Mouse (Mus musculus) forebrain, embryonic 14.5 days (tissue): ENCODE results near the gene Sgpp2. TPM values are rescaled to one million over a fixed set of nuclear protein-coding genes. Genes with fewer than 3 reads are reported as not detected.

ENCODE experiments used
- ATAC-seq: fragments of 200-750 bp; cut with Nextera tagmentation; 2 replicates; pipeline ENCODE4 v1.8.0; 2017; ENCODE audit warnings: mild to moderate bottlenecking, moderate library complexity
- DNase-seq: peaks from one replicate; pipeline ENCODE4 v3.0.0-alpha.2; 2015; ENCODE audit warnings: low spot score
- H3K27ac ChIP-seq: fragments of 300-500 bp; sonication (generic); 2 replicates; pipeline ENCODE4 v1.5.1; 2014; ENCODE audit warnings: low read depth, mild to moderate bottlenecking, control low read depth, low read length, moderate library complexity
- H3K27me3 ChIP-seq: fragments of 300-500 bp; sonication (generic); replicated peaks from 2 replicates; pipeline ENCODE4 v1.6.1; 2014; ENCODE audit warnings: low read length, control low read depth, mixed read lengths; ENCODE audit not compliant: control insufficient read depth, insufficient read depth
- H3K36me3 ChIP-seq: fragments of 300-500 bp; sonication (generic); 2 replicates; pipeline ENCODE4 v1.6.1; 2014; ENCODE audit warnings: low read length, control low read depth; ENCODE audit not compliant: control insufficient read depth, insufficient read depth
- H3K4me1 ChIP-seq: fragments of 300-500 bp; sonication (generic); 2 replicates; pipeline ENCODE4 v1.6.1; 2014; ENCODE audit warnings: antibody characterized with exemption, low read length, control low read depth; ENCODE audit not compliant: control insufficient read depth, insufficient read depth
- H3K4me2 ChIP-seq: fragments of 300-500 bp; sonication (generic); 2 replicates; pipeline ENCODE4 v1.6.1; 2014; ENCODE audit warnings: mild to moderate bottlenecking, control low read depth, low read length
- H3K4me3 ChIP-seq: fragments of 300-500 bp; sonication (generic); 2 replicates; pipeline ENCODE4 v1.5.1; 2014; ENCODE audit warnings: low read depth, low read length, control low read depth
- H3K9ac ChIP-seq: fragments of 300-500 bp; sonication (generic); 2 replicates; pipeline ENCODE4 v1.6.1; 2014; ENCODE audit warnings: mild to moderate bottlenecking, low read length, control low read depth, moderate library complexity
- H3K9me3 ChIP-seq: fragments of 300-500 bp; sonication (generic); replicated peaks from 2 replicates; pipeline ENCODE4 v1.6.1; 2016; ENCODE audit warnings: low read length, control low read depth, mixed read lengths; ENCODE audit not compliant: control insufficient read depth
- WGBS: fragments of 180-500 bp; shearing (Covaris S2); extraction: QIAGEN DNeasy Blood & Tissue Kit; methylation state at CpG from one replicate; pipeline ENCODE4 v1.1.7; 2014; 5-methylcytosine and 5-hydroxymethylcytosine counted together
- polyA plus RNA-seq: library from polyadenylated mRNA; unstranded; fragments of >200 nt; fragmentation: Nextera tagmentation; extraction: Ambion mirVana; gene quantifications from 2 replicates; pipeline ENCODE4 v1.2.1, GENCODE M21; 2014

Sgpp2 gene
- polyA plus RNA-seq, 1 experiment from 2014 or later = 0.10 TPM

- no peak overlapping the region for H3K27ac ChIP-seq
- no peaks in the 10 kb centered on the region for H3K9me3 ChIP-seq
- no peaks in the 10 kb centered on the region for H3K27me3 ChIP-seq
- H3K4me2 ChIP-seq = no peak overlapping the region
- no peaks in the 10 kb centered on the region for H3K36me3 ChIP-seq
- ATAC-seq = no peak
- no peak overlapping the region for H3K4me3 ChIP-seq
- no peak overlapping the region for H3K9ac ChIP-seq
- 67% methylated on average over 1 of the region's 1 CpGs for WGBS
- DNase-seq = no peak
- no peaks in the 10 kb centered on the region for H3K4me1 ChIP-seq
Measured at GRCm38 (mm10) chr1:78353254-78353653, 43.1 kb downstream of the Sgpp2 start.

GRCm38 (mm10) chr1:78355123-78355522, 45.0 kb downstream of the Sgpp2 start:
- Histone ChIP-seq H3K4me3 (no peak overlapping the region), H3K27ac (no peak overlapping the region), H3K9me3 (no peaks in the 10 kb centered on the region), H3K9ac (no peak overlapping the region), H3K36me3 (no peaks in the 10 kb centered on the region), H3K27me3 (no peaks in the 10 kb centered on the region), H3K4me1 (no peaks in the 10 kb centered on the region), H3K4me2 (no peak overlapping the region)
- ATAC-seq = no peak
- DNase-seq = no peak
- WGBS = 54% methylated on average over 4 of the region's 4 CpGs

- ATAC-seq (no peak), DNase-seq (no peak)
- no peak overlapping the region for H3K27ac ChIP-seq
- H3K4me3 ChIP-seq = no peak overlapping the region
- no peaks in the 10 kb centered on the region for H3K27me3 ChIP-seq
- no peak overlapping the region for H3K9ac ChIP-seq
- 90% methylated on average over 4 of the region's 4 CpGs for WGBS
- no peaks in the 10 kb centered on the region for H3K9me3 ChIP-seq
- H3K36me3 ChIP-seq = no peaks in the 10 kb centered on the region
- no peaks in the 10 kb centered on the region for H3K4me1 ChIP-seq
- no peak overlapping the region for H3K4me2 ChIP-seq
Measured at GRCm38 (mm10) chr1:78357415-78357814, 47.3 kb downstream of the Sgpp2 start.

- no peak for ATAC-seq
- DNase-seq = no peak
- Histone ChIP-seq H3K27ac (no peak overlapping the region), H3K4me3 (no peak overlapping the region), H3K4me1 (no peaks in the 10 kb centered on the region), H3K4me2 (no peak overlapping the region), H3K9me3 (no peaks in the 10 kb centered on the region), H3K9ac (no peak overlapping the region), H3K27me3 (no peaks in the 10 kb centered on the region), H3K36me3 (no peaks in the 10 kb centered on the region)
- 85% methylated on average over 1 of the region's 1 CpGs for WGBS
Measured at GRCm38 (mm10) chr1:78357868-78358267, 47.7 kb downstream of the Sgpp2 start.

GRCm38 (mm10) chr1:78363965-78364889, 54.1 kb downstream of the Sgpp2 start:
- WGBS = 7% methylated on average over 13 of the region's 13 CpGs
- H3K9ac ChIP-seq = no peak overlapping the region
- no peak overlapping the region for H3K4me3 ChIP-seq
- DNase-seq (peak; percentile 67), ATAC-seq (peak; percentile 50; the same call in 1 of the 2 replicates)
- no peaks in the 10 kb centered on the region for H3K36me3 ChIP-seq
- peaks cover 8% of the 10 kb centered on the region for H3K4me1 ChIP-seq
- H3K27ac ChIP-seq = no peak overlapping the region
- H3K9me3 ChIP-seq = no peaks in the 10 kb centered on the region
- H3K27me3 ChIP-seq = 0 out of 2 replicates have a peak, but pooled peaks cover 2% of the 10 kb centered on the region
- no peak overlapping the region for H3K4me2 ChIP-seq

- Histone ChIP-seq H3K4me3 (no peak overlapping the region), H3K4me1 (peaks cover 10% of the 10 kb centered on the region), H3K27me3 (0 out of 2 replicates have a peak, but pooled peaks cover 2% of the 10 kb centered on the region), H3K36me3 (no peaks in the 10 kb centered on the region), H3K9ac (no peak overlapping the region), H3K4me2 (no peak overlapping the region), H3K9me3 (no peaks in the 10 kb centered on the region), H3K27ac (no peak overlapping the region)
- no peak for ATAC-seq
- DNase-seq = no peak
- WGBS = 55% methylated on average over 5 of the region's 5 CpGs
Measured at GRCm38 (mm10) chr1:78367806-78368205, 57.7 kb downstream of the Sgpp2 start.

GRCm38 (mm10) chr1:78370121-78370520, 60.0 kb downstream of the Sgpp2 start:
- Histone ChIP-seq H3K4me3 (no peak overlapping the region), H3K27ac (no peak overlapping the region), H3K4me1 (peaks cover 7% of the 10 kb centered on the region), H3K9ac (no peak overlapping the region), H3K4me2 (no peak overlapping the region), H3K36me3 (no peaks in the 10 kb centered on the region), H3K27me3 (0 out of 2 replicates have a peak, but pooled peaks cover under 1% of the 10 kb centered on the region), H3K9me3 (no peaks in the 10 kb centered on the region)
- WGBS = 68% methylated on average over 6 of the region's 6 CpGs
- no peak for DNase-seq
- no peak for ATAC-seq

GRCm38 (mm10) chr1:78371569-78372236, 61.6 kb downstream of the Sgpp2 start:
- no peaks in the 10 kb centered on the region for H3K9me3 ChIP-seq
- H3K4me1 ChIP-seq = peaks cover 7% of the 10 kb centered on the region
- no peak overlapping the region for H3K4me3 ChIP-seq
- no peak overlapping the region for H3K4me2 ChIP-seq
- DNase-seq = peak; percentile 83
- no peak overlapping the region for H3K27ac ChIP-seq
- 83% methylated on average over 2 of the region's 2 CpGs for WGBS
- no peaks in the 10 kb centered on the region for H3K36me3 ChIP-seq
- no peaks in the 10 kb centered on the region for H3K27me3 ChIP-seq
- ATAC-seq = peak; percentile 80
- H3K9ac ChIP-seq = no peak overlapping the region

- Histone ChIP-seq H3K36me3 (no peaks in the 10 kb centered on the region), H3K4me2 (no peak overlapping the region), H3K4me1 (peaks cover 2% of the 10 kb centered on the region; the same call in 1 of the 2 replicates), H3K27ac (no peak overlapping the region), H3K4me3 (no peak overlapping the region), H3K9ac (no peak overlapping the region), H3K27me3 (no peaks in the 10 kb centered on the region), H3K9me3 (no peaks in the 10 kb centered on the region)
- DNase-seq (no peak), ATAC-seq (no peak)
- 89% methylated on average over 9 of the region's 9 CpGs for WGBS
Measured at GRCm38 (mm10) chr1:78372316-78372715, 62.2 kb downstream of the Sgpp2 start.
